Mouse (Mus musculus): ENCODE results near the gene Edil3. TPM values are rescaled to one million over a fixed set of nuclear protein-coding genes. Genes with fewer than 3 reads are reported as not detected.

The Edil3 gene
- polyA plus RNA-seq, 1 experiment: 0.30 TPM

- Histone ChIP-seq H3K36me3 (ENCODE audit: control insufficient read depth, insufficient read depth, low read length) (no peaks in the 10 kb centered on the region), H3K27ac (ENCODE audit: insufficient read depth, low read depth, low read length) (no peak overlapping the region), H3K4me1 (ENCODE audit: control insufficient read depth, insufficient read depth, insufficient read length, low read length) (no peaks in the 10 kb centered on the region), H3K27me3 (ENCODE audit: control insufficient read depth, insufficient read depth, low read length) (no peaks in the 10 kb centered on the region), H3K4me3 (ENCODE audit: low read depth, low read length) (no peak overlapping the region)
- WGBS: 87% methylated on average over 3 of the region's 3 CpGs
- no peak for TF ChIP-seq POLR2A (IDR thresholded peaks at IDR 0.05; ENCODE audit: low read depth, low read length)
- TF ChIP-seq CTCF (IDR thresholded peaks at IDR 0.05; ENCODE audit: extremely low read depth, insufficient read length, insufficient replicate concordance, low read depth, low read length): no peak
Measured at GRCm38 (mm10) chr13:89151878-89152277, 330.6 kb downstream of the Edil3 start.

DNA sequence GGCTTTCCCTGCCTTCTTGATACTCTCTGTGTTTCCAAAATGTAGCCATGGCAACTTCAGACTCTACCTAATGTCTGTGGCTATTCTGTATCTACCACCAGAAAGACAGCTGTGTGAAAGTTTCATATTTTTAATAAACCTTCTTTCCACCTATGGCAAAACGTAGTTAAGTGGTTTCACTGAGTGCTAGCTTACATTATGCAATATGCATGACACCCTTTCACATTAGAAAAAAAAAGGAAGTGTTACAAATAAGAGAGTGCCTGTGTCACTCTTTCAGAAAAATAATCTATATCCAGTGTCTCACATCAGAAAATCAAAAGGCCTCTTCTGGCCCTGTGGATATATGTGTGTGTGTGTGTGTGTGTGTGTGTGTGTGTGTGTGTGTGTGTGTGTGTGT lies 346.7 kb downstream of the Edil3 start:
- no peak overlapping the region for H3K27ac ChIP-seq (ENCODE audit: insufficient read depth, low read depth, low read length)
- H3K4me1 ChIP-seq (ENCODE audit: control insufficient read depth, insufficient read depth, insufficient read length, low read length): no peaks in the 10 kb centered on the region
- no peaks in the 10 kb centered on the region for H3K27me3 ChIP-seq (ENCODE audit: control insufficient read depth, insufficient read depth, low read length)
- no peak for TF ChIP-seq CTCF (IDR thresholded peaks at IDR 0.05; ENCODE audit: extremely low read depth, insufficient read length, insufficient replicate concordance, low read depth, low read length)
- no peak for TF ChIP-seq POLR2A (IDR thresholded peaks at IDR 0.05; ENCODE audit: low read depth, low read length)
- no peak overlapping the region for H3K4me3 ChIP-seq (ENCODE audit: low read depth, low read length)
- no peaks in the 10 kb centered on the region for H3K36me3 ChIP-seq (ENCODE audit: control insufficient read depth, insufficient read depth, low read length)
- 39% methylated on average over 1 of the region's 1 CpGs for WGBS

- 93% methylated on average over 4 of the region's 4 CpGs for WGBS
- TF ChIP-seq CTCF (IDR thresholded peaks at IDR 0.05; ENCODE audit: extremely low read depth, insufficient read length, insufficient replicate concordance, low read depth, low read length): no peak
- Histone ChIP-seq H3K27me3 (ENCODE audit: control insufficient read depth, insufficient read depth, low read length) (no peaks in the 10 kb centered on the region), H3K4me3 (ENCODE audit: low read depth, low read length) (no peak overlapping the region), H3K27ac (ENCODE audit: insufficient read depth, low read depth, low read length) (no peak overlapping the region), H3K4me1 (ENCODE audit: control insufficient read depth, insufficient read depth, insufficient read length, low read length) (no peaks in the 10 kb centered on the region), H3K36me3 (ENCODE audit: control insufficient read depth, insufficient read depth, low read length) (no peaks in the 10 kb centered on the region)
Measured at GRCm38 (mm10) chr13:89170040-89170439, 348.8 kb downstream of the Edil3 start.

GRCm38 (mm10) chr13:89175154-89175553 lies 353.9 kb downstream of the Edil3 start:
- Histone ChIP-seq H3K27me3 (ENCODE audit: control insufficient read depth, insufficient read depth, low read length) (no peaks in the 10 kb centered on the region), H3K27ac (ENCODE audit: insufficient read depth, low read depth, low read length) (no peak overlapping the region), H3K36me3 (ENCODE audit: control insufficient read depth, insufficient read depth, low read length) (no peaks in the 10 kb centered on the region), H3K4me1 (ENCODE audit: control insufficient read depth, insufficient read depth, insufficient read length, low read length) (no peaks in the 10 kb centered on the region), H3K4me3 (ENCODE audit: low read depth, low read length) (no peak overlapping the region)
- TF ChIP-seq CTCF (IDR thresholded peaks at IDR 0.05; ENCODE audit: extremely low read depth, insufficient read length, insufficient replicate concordance, low read depth, low read length) (no peak), POLR2A (IDR thresholded peaks at IDR 0.05; ENCODE audit: low read depth, low read length) (no peak)
- 31% methylated on average over 2 of the region's 2 CpGs for WGBS

DNA sequence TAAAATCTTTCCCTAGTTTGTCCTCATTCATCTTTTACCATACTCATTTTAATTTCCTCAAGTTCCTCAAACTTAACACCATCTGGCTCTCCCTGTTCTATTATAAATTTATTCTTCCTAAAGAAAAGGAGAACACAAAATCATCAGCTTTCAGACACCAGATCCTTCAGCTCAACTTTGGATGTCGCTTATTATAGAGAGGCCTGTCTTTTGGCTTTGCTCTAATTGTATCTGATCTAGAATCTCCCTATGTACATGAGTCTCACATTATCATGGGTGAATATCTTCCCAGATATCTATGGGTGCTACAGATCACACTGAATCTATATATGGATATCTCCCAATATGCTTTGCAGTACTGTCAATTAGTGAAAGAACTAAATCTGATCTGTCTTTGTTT lies 367.8 kb downstream of the Edil3 start:
- WGBS: 85% methylated on average over 1 of the region's 1 CpGs
- no peak for TF ChIP-seq CTCF (IDR thresholded peaks at IDR 0.05; ENCODE audit: extremely low read depth, insufficient read length, insufficient replicate concordance, low read depth, low read length)
- no peak for TF ChIP-seq POLR2A (IDR thresholded peaks at IDR 0.05; ENCODE audit: low read depth, low read length)

GRCm38 (mm10) chr13:89197019-89197418 lies 375.7 kb downstream of the Edil3 start:
- Histone ChIP-seq H3K27ac (ENCODE audit: insufficient read depth, low read depth, low read length) (no peak overlapping the region), H3K36me3 (ENCODE audit: control insufficient read depth, insufficient read depth, low read length) (no peaks in the 10 kb centered on the region), H3K4me1 (ENCODE audit: control insufficient read depth, insufficient read depth, insufficient read length, low read length) (no peaks in the 10 kb centered on the region), H3K4me3 (ENCODE audit: low read depth, low read length) (no peak overlapping the region), H3K27me3 (ENCODE audit: control insufficient read depth, insufficient read depth, low read length) (no peaks in the 10 kb centered on the region)
- WGBS: 59% methylated on average over 2 of the region's 2 CpGs
- TF ChIP-seq POLR2A (IDR thresholded peaks at IDR 0.05; ENCODE audit: low read depth, low read length) (no peak), CTCF (IDR thresholded peaks at IDR 0.05; ENCODE audit: extremely low read depth, insufficient read length, insufficient replicate concordance, low read depth, low read length) (no peak)

More for the DNA sequence above, 367.8 kb downstream of the Edil3 start:
- Histone ChIP-seq H3K4me1 (ENCODE audit: control insufficient read depth, insufficient read depth, insufficient read length, low read length) (no peaks in the 10 kb centered on the region), H3K27ac (ENCODE audit: insufficient read depth, low read depth, low read length) (no peak overlapping the region), H3K27me3 (ENCODE audit: control insufficient read depth, insufficient read depth, low read length) (no peaks in the 10 kb centered on the region), H3K36me3 (ENCODE audit: control insufficient read depth, insufficient read depth, low read length) (no peaks in the 10 kb centered on the region), H3K4me3 (ENCODE audit: low read depth, low read length) (no peak overlapping the region)

DNA sequence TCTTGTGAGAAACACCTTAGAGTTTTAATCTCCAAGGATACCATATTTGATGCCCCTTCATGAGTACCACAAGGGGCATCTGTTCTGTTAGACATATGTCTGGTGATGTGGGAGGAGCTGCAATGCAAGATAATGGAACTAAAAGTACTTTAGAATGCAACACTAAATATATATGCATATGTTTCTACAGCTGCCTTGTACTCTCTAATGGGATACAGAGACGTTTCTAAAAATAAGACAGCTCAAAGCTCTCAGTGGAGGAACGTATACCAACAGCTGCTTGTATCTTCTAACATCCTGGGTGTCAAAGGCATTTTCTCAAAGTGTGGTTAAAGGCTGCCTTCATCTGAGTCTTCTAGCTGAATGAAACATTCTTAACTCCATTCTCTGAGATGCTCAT lies 378.0 kb downstream of the Edil3 start:
- TF ChIP-seq CTCF (IDR thresholded peaks at IDR 0.05; ENCODE audit: extremely low read depth, insufficient read length, insufficient replicate concordance, low read depth, low read length): no peak
- no peak for TF ChIP-seq POLR2A (IDR thresholded peaks at IDR 0.05; ENCODE audit: low read depth, low read length)
- Histone ChIP-seq H3K36me3 (ENCODE audit: control insufficient read depth, insufficient read depth, low read length) (no peaks in the 10 kb centered on the region), H3K4me1 (ENCODE audit: control insufficient read depth, insufficient read depth, insufficient read length, low read length) (no peaks in the 10 kb centered on the region), H3K27me3 (ENCODE audit: control insufficient read depth, insufficient read depth, low read length) (no peaks in the 10 kb centered on the region), H3K4me3 (ENCODE audit: low read depth, low read length) (no peak overlapping the region), H3K27ac (ENCODE audit: insufficient read depth, low read depth, low read length) (no peak overlapping the region)
- 62% methylated on average over 2 of the region's 2 CpGs for WGBS

- WGBS: 97% methylated on average over 1 of the region's 1 CpGs
- Histone ChIP-seq H3K27me3 (ENCODE audit: control insufficient read depth, insufficient read depth, low read length) (no peaks in the 10 kb centered on the region), H3K4me3 (ENCODE audit: low read depth, low read length) (no peak overlapping the region), H3K36me3 (ENCODE audit: control insufficient read depth, insufficient read depth, low read length) (no peaks in the 10 kb centered on the region), H3K4me1 (ENCODE audit: control insufficient read depth, insufficient read depth, insufficient read length, low read length) (no peaks in the 10 kb centered on the region), H3K27ac (ENCODE audit: insufficient read depth, low read depth, low read length) (no peak overlapping the region)
- TF ChIP-seq CTCF (IDR thresholded peaks at IDR 0.05; ENCODE audit: extremely low read depth, insufficient read length, insufficient replicate concordance, low read depth, low read length): no peak
- TF ChIP-seq POLR2A (IDR thresholded peaks at IDR 0.05; ENCODE audit: low read depth, low read length): no peak
Measured at GRCm38 (mm10) chr13:89238104-89238503, 416.8 kb downstream of the Edil3 start.

Data from small intestine, adult 2 months (tissue).